Mouse (Mus musculus) bone marrow, adult 2 months (tissue): Measurements from ENCODE around the gene Tmem108.

Experiments
- CTCF ChIP-seq: fragments of 200-500 bp; IDR thresholded peaks from 2 replicates; pipeline ENCODE4 v1.5.1; 2011; ENCODE audit warnings: low read length, control low read depth; ENCODE audit not compliant: control insufficient read depth, insufficient read depth
- POLR2A ChIP-seq: fragments of 200-500 bp; IDR thresholded peaks from 2 replicates; pipeline ENCODE4 v1.6.1; 2011; ENCODE audit warnings: low read depth, mild to moderate bottlenecking, control low read depth, low read length, borderline replicate concordance; ENCODE audit not compliant: control insufficient read depth

DNA sequence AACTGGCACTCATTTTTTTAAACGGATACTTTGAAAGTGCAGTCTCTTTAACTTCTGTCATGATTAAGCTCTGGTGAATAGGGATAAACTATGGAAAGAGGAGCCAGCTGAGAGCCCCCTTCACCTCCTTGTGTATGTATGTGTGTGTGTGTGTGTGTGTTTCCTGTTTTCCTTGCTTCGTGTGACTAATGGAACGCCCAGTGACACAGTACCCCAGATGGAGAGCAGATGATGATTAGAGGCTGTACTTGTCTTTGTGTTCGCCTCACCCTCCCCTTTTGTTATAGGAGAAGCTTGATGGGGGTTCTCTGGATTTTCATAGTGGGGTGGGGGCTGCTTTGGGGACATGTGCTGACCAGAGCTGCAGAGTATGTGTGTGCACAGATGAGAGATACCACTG is 216.4 kb downstream of the Tmem108 start:
- TF ChIP-seq CTCF (no peak), POLR2A (no peak)
